8 mouse cellular contexts compared by ENCODE assay signal in the genomic region with DNA sequence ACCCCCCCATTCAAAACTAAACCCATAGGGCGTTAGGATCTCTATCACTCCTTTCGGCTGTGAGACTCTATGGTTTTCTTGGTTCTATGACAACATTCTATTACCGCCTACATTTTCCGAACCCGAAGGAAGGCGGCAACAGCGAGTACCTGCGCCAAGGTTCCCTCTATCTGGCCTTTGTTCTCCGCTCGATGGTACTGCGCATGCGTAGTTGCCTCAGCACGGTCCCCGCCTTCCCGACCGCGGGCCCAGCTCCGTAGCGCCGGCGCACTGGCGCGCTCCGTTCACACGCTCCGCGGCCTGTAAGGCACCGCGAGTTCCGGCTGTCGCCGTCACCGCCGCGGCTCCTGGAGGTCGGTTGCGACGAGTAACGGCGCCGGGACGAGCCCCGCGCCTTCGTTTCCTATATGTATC. TPM values are rescaled to one million over a fixed set of nuclear protein-coding genes. Genes with fewer than 3 reads are reported as not detected.
DNase-seq lines count a peak whose midpoint lies in the region; ATAC-seq lines count a peak whose summit lies in the region.

A gene (plus strand): TSS at position 239 of the 414 bp plus-strand sequence.

- peak; percentile 98 for DNase-seq in adipocyte (ENCODE audit: low spot score)
- peak; percentile 99 for DNase-seq in embryo, embryonic 10 days (ENCODE audit: low spot score)
- peak; percentile 96 for DNase-seq in gastrocnemius, postnatal 10 days
- DNase-seq in induced T-regulatory cell, adult 2 months (ENCODE audit: low read depth) = peak; percentile 99
- peak; percentile 96 to 98 for DNase-seq in left cerebral cortex, adult 9 months (ENCODE audit: low spot score in 2 of 2)
- DNase-seq in right cerebral cortex, postnatal 14 days = peak; percentile 98
- DNase-seq in urinary bladder, postnatal 36 days (ENCODE audit: low spot score in 2 of 2) = peak; percentile 94 to 98

- ATAC-seq in megakaryocyte progenitor cell, adult 5-6 weeks (replicated peaks; ENCODE audit: poor library complexity) = peak; percentile 98

RNA-seq across cellular contexts. Expression of the gene that starts here (rescaled TPM):
- 10 to 100 TPM; 20.4 to 27.7 TPM for total RNA-seq in gastrocnemius, postnatal 10 days (2021)
- 78.0 and 96.2 TPM in 2 replicates for total RNA-seq in megakaryocyte progenitor cell, adult 5-6 weeks (2015)
- total RNA-seq in megakaryocyte progenitor cell, adult 5-6 weeks (2017) = 52.7 and 84.7 TPM in 2 replicates

Comparison
In these comparisons a context has a peak if more than half of its experiments do, and no peak if none do; other contexts are left out.
1. Peak in every context shown above with its lines: DNase-seq and ATAC-seq.